Mouse (Mus musculus) liver, embryonic 11.5 days (tissue): ENCODE results near the gene Arhgef1. TPM values are rescaled to one million over a fixed set of nuclear protein-coding genes. Genes with fewer than 3 reads are reported as not detected.

ENCODE experiments used
- ATAC-seq: fragments of 200-750 bp; cut with Nextera tagmentation; replicated peaks from 2 replicates; pipeline ENCODE4 v1.8.0; 2017; ENCODE audit warnings: moderate number of reproducible peaks, mild to moderate bottlenecking, moderate TSS enrichment, moderate library complexity; ENCODE audit not compliant: low FRiP score
- DNase-seq: peaks from one replicate; pipeline ENCODE4 v3.0.0-alpha.2; 2017; ENCODE audit warnings: low spot score
- H3K27ac ChIP-seq: fragments of 300-500 bp; sonication (generic); 2 replicates; pipeline ENCODE4 v1.5.1; 2014; ENCODE audit warnings: mild to moderate bottlenecking, low read depth, low read length, control low read depth
- H3K27me3 ChIP-seq: fragments of 300-500 bp; sonication (generic); replicated peaks from 2 replicates; pipeline ENCODE4 v1.6.1; 2014; ENCODE audit warnings: low read length, mixed read lengths; ENCODE audit not compliant: control insufficient read depth, insufficient read depth
- H3K36me3 ChIP-seq: fragments of 300-500 bp; sonication (generic); 2 replicates; pipeline ENCODE4 v1.6.1; 2014; ENCODE audit warnings: mild to moderate bottlenecking, low read length, moderate library complexity, mixed read lengths; ENCODE audit not compliant: control insufficient read depth, insufficient read depth
- H3K4me1 ChIP-seq: fragments of 300-500 bp; sonication (generic); replicated peaks from 2 replicates; pipeline ENCODE4 v1.6.1; 2014; ENCODE audit warnings: low read length, mixed read lengths; ENCODE audit not compliant: control insufficient read depth, insufficient read depth
- H3K4me2 ChIP-seq: fragments of 300-500 bp; sonication (generic); 2 replicates; pipeline ENCODE4 v1.6.1; 2014; ENCODE audit warnings: mild to moderate bottlenecking, control low read depth, moderate library complexity
- H3K4me3 ChIP-seq: fragments of 300-500 bp; sonication (generic); 2 replicates; pipeline ENCODE4 v1.5.1; 2014; ENCODE audit warnings: low read depth, low read length, control low read depth
- H3K9ac ChIP-seq: fragments of 300-500 bp; sonication (generic); 2 replicates; pipeline ENCODE4 v1.6.1; 2014; ENCODE audit warnings: low read depth, low read length, control low read depth
- H3K9me3 ChIP-seq: fragments of 300-500 bp; sonication (generic); 2 replicates; pipeline ENCODE4 v1.6.1; 2016; ENCODE audit warnings: low read length, inconsistent platforms, mixed read lengths; ENCODE audit not compliant: control insufficient read depth
- WGBS: fragments of 180-500 bp; shearing (Covaris S2); extraction: QIAGEN DNeasy Blood & Tissue Kit; methylation state at CpG from one replicate; pipeline ENCODE4 v1.1.7; 2014; 5-methylcytosine and 5-hydroxymethylcytosine counted together
- polyA plus RNA-seq: library from polyadenylated mRNA; unstranded; fragments of >200 nt; fragmentation: Nextera tagmentation; extraction: Ambion mirVana; gene quantifications from 2 replicates; pipeline ENCODE4 v1.2.1, GENCODE M21; 2014

Arhgef1 gene
- polyA plus RNA-seq, 1 experiment from 2014 or later, result 103 TPM

GRCm38 (mm10) chr7:24944257-24944950, 41.7 kb downstream of the Arhgef1 start, which contains the start of gene Gm4881:
Gene Gm4881 (minus strand): TSS chr7:24944494.
- no peak within 1 kb of the TSS for H3K9ac ChIP-seq
- no peaks in the 10 kb centered on the region for H3K36me3 ChIP-seq
- peaks cover 98% of the 10 kb centered on the region for H3K27me3 ChIP-seq
- 1% methylated on average over 71 of the region's 72 CpGs for WGBS
- H3K9me3 ChIP-seq, result no peaks in the 10 kb centered on the region
- H3K27ac ChIP-seq, result no peak within 1 kb of the TSS
- peak within 1 kb of the TSS; percentile 34 for H3K4me3 ChIP-seq
- peak within 1 kb of the TSS; percentile 58 for H3K4me2 ChIP-seq
- no peaks in the 10 kb centered on the region for H3K4me1 ChIP-seq
- ATAC-seq (no peak), DNase-seq (no peak)

- DNase-seq (no peak), ATAC-seq (no peak)
- 10% methylated on average over 7 of the region's 7 CpGs for WGBS
- H3K27me3 ChIP-seq, result peaks cover 100% of the 10 kb centered on the region
- H3K4me2 ChIP-seq, result no peak overlapping the region
- no peaks in the 10 kb centered on the region for H3K4me1 ChIP-seq
- H3K4me3 ChIP-seq, result no peak overlapping the region
- H3K27ac ChIP-seq, result no peak overlapping the region
- no peak overlapping the region for H3K9ac ChIP-seq
- no peaks in the 10 kb centered on the region for H3K36me3 ChIP-seq
- H3K9me3 ChIP-seq, result no peaks in the 10 kb centered on the region
Measured at GRCm38 (mm10) chr7:24947316-24948048, 44.8 kb downstream of the Arhgef1 start.

GRCm38 (mm10) chr7:24948774-24949173, 46.1 kb downstream of the Arhgef1 start:
- Histone ChIP-seq H3K4me2 (no peak overlapping the region), H3K9ac (no peak overlapping the region), H3K4me1 (no peaks in the 10 kb centered on the region), H3K4me3 (no peak overlapping the region), H3K27me3 (peaks cover 100% of the 10 kb centered on the region), H3K36me3 (no peaks in the 10 kb centered on the region), H3K9me3 (no peaks in the 10 kb centered on the region), H3K27ac (no peak overlapping the region)
- 6% methylated on average over 29 of the region's 29 CpGs for whole genome bisulfite sequencing
- no peak for ATAC-seq
- no peak for DNase-seq

DNA sequence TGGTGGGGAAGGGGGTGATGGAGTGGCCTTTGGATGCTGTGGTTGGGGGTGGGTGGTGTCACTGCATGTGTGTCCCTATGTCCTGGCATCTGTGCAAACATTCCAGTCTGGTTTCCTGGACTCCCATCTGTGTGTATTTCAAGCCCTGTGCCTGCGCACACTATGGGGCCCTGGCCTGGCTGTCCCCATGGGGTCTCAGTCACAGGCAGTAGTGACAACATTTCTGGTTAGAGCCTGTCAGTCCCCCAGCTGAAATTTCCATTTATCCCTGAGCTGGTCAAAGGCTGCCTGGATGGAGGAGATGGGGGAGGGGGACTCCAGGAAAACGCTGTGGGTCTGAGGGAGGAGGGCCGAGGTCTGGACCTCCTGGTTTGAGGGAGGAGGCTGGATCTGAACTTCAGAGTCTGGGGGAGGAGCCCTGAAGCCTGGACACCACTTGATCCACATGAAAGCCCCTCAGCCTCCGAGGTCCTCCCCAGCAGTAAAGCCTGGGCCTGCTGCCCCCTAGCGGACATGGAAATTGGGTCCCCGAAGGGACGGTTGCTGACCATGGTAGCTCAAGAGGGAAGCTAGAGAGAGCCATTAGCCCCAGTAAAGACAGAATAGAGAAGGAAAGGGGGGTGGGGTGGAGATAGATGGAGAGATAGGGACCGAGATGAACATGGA, 47.4 kb downstream of the Arhgef1 start:
- no peaks in the 10 kb centered on the region for H3K9me3 ChIP-seq
- DNase-seq (peak; percentile 78), ATAC-seq (peak; percentile 58; the same call in 1 of the 2 replicates)
- H3K27ac ChIP-seq, result no peak overlapping the region
- no peak overlapping the region for H3K4me2 ChIP-seq
- peaks cover 3% of the 10 kb centered on the region; the same call in 1 of the 2 replicates for H3K4me1 ChIP-seq
- peaks cover 100% of the 10 kb centered on the region for H3K27me3 ChIP-seq
- 1% methylated on average over 8 of the region's 8 CpGs for WGBS
- no peaks in the 10 kb centered on the region for H3K36me3 ChIP-seq
- no peak overlapping the region for H3K4me3 ChIP-seq
- no peak overlapping the region for H3K9ac ChIP-seq

DNA sequence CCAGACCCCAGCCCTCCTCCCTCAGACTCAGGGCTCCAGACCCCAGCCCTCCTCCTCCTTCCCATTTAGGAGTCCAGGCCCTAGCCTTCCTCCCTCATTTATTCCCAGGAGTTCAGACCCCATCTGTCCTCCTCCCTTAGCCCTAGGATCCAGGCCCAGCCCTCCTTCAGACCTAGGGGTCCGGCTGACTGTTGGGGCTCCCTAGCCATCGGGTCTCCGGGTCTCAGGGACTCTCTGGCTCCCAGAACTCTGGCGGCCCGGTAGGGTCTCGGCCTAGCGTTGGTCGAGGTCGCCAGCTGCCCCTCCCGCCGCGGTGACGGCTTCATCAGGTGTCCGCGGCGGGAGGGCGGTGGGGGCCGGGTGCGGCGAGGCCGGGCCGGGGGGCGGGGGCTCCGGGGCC, 51.3 kb downstream of the Arhgef1 start:
- ATAC-seq (no peak), DNase-seq (no peak)
- Histone ChIP-seq H3K9me3 (no peaks in the 10 kb centered on the region), H3K27ac (no peak overlapping the region), H3K27me3 (peaks cover 85% of the 10 kb centered on the region), H3K4me3 (peak overlapping the region; percentile 42), H3K9ac (no peak overlapping the region), H3K4me1 (peaks cover 3% of the 10 kb centered on the region; the same call in 1 of the 2 replicates), H3K36me3 (no peaks in the 10 kb centered on the region), H3K4me2 (peak overlapping the region; percentile 61)
- WGBS, result 6% methylated on average over 24 of the region's 24 CpGs

- H3K9ac ChIP-seq, result no peak overlapping the region
- no peak overlapping the region for H3K27ac ChIP-seq
- no peaks in the 10 kb centered on the region for H3K36me3 ChIP-seq
- ATAC-seq (no peak), DNase-seq (no peak)
- H3K4me3 ChIP-seq, result peak overlapping the region; percentile 42
- H3K9me3 ChIP-seq, result no peaks in the 10 kb centered on the region
- 2% methylated on average over 27 of the region's 30 CpGs for WGBS
- H3K27me3 ChIP-seq, result peaks cover 80% of the 10 kb centered on the region
- H3K4me1 ChIP-seq, result peaks cover 3% of the 10 kb centered on the region; the same call in 1 of the 2 replicates
- peak overlapping the region; percentile 61 for H3K4me2 ChIP-seq
Measured at GRCm38 (mm10) chr7:24954450-24954849, 51.7 kb downstream of the Arhgef1 start.

- 3% methylated on average over 33 of the region's 33 CpGs for WGBS
- Histone ChIP-seq H3K4me1 (peaks cover 3% of the 10 kb centered on the region; the same call in 1 of the 2 replicates), H3K27ac (no peak overlapping the region), H3K4me2 (peak overlapping the region; percentile 61), H3K9me3 (no peaks in the 10 kb centered on the region), H3K27me3 (peaks cover 73% of the 10 kb centered on the region), H3K9ac (no peak overlapping the region), H3K36me3 (no peaks in the 10 kb centered on the region), H3K4me3 (peak overlapping the region; percentile 42)
- ATAC-seq (no peak), DNase-seq (no peak)
Measured at GRCm38 (mm10) chr7:24955226-24955625, 52.5 kb downstream of the Arhgef1 start.

DNA sequence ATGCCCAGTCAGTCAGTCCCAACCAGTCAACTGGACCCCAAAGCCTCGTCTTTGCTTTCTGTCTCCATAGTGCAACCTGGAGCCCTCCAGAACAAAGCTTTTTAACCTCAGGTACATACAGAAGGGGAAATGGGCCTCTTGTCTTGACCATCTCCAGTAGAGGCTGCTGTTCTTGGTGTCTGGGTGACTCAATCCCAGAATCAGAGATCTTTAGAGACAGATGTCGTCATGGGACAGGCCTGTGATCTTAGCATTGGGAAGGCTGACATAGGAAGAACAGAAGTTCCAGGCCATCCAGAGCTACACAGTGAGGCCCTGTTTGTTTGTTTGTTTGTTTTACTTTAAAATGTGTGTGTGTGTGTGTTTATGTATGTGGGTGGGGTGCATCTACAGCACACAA, 61.6 kb downstream of the Arhgef1 start:
- WGBS, result 65% methylated on average over 2 of the region's 2 CpGs
- ATAC-seq (no peak), DNase-seq (no peak)
- Histone ChIP-seq H3K36me3 (no peaks in the 10 kb centered on the region), H3K4me3 (no peak overlapping the region), H3K4me2 (no peak overlapping the region), H3K4me1 (no peaks in the 10 kb centered on the region), H3K9ac (no peak overlapping the region), H3K27ac (no peak overlapping the region), H3K27me3 (peaks cover 3% of the 10 kb centered on the region; the same call in 1 of the 2 replicates), H3K9me3 (no peaks in the 10 kb centered on the region)
